Mouse (Mus musculus): ENCODE results near the gene Asna1.

DNA sequence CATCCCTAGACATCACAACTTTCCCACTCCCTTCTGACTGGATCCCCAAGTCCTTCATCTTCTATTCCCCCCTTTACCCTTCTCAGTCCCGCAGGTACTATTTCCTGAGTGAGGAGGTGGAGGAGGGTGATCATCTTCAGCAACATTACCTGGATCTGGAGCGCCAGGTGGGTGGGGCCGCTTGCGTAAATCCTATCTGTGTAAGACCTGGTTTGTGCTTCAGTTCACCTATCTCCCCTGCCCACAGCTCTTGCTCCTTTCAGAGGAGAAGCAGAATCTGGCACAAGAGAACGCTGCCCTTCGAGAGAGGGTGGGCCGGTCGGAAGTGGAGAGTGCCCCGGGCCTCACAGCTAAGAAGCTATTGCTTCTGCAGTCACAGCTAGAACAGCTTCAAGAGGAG, 30.7 kb downstream of the Asna1 start:
- no peak for TF ChIP-seq CTCF (IDR thresholded peaks at IDR 0.05; ENCODE audit: extremely low read depth, insufficient read depth, low read length)
- no peak for TF ChIP-seq POLR2A (IDR thresholded peaks at IDR 0.05; ENCODE audit: extremely low read depth, insufficient read depth, low read length)

Data from cortical plate, adult 2 months (tissue).